Mouse (Mus musculus) hindbrain, embryonic 13.5 days (tissue): ENCODE data around the gene Akap7. TPM values are rescaled to one million over a fixed set of nuclear protein-coding genes. Genes with fewer than 3 reads are reported as not detected.

ENCODE experiments used
- ATAC-seq: fragments of 200-750 bp; cut with Nextera tagmentation; 2 replicates; pipeline ENCODE4 v1.8.0; 2017; ENCODE audit warnings: moderate TSS enrichment; ENCODE audit not compliant: low FRiP score
- H3K27ac ChIP-seq: fragments of 300-500 bp; sonication (generic); 2 replicates; pipeline ENCODE4 v1.5.1; 2015; ENCODE audit warnings: inconsistent platforms, mild to moderate bottlenecking, moderate library complexity
- H3K27me3 ChIP-seq: fragments of 300-500 bp; sonication (generic); 2 replicates; pipeline ENCODE4 v1.6.1; 2015; ENCODE audit warnings: mild to moderate bottlenecking, inconsistent platforms
- H3K36me3 ChIP-seq: fragments of 300-500 bp; sonication (generic); 2 replicates; pipeline ENCODE4 v1.6.1; 2015; ENCODE audit warnings: mild to moderate bottlenecking, inconsistent platforms
- H3K4me1 ChIP-seq: fragments of 300-500 bp; sonication (generic); replicated peaks from 2 replicates; pipeline ENCODE4 v1.6.1; 2015; ENCODE audit warnings: inconsistent platforms
- H3K4me2 ChIP-seq: fragments of 300-500 bp; sonication (generic); 2 replicates; pipeline ENCODE4 v1.6.1; 2015; ENCODE audit warnings: inconsistent platforms, mild to moderate bottlenecking, moderate library complexity
- H3K4me3 ChIP-seq: fragments of 300-500 bp; sonication (generic); 2 replicates; pipeline ENCODE4 v1.5.1; 2015; ENCODE audit warnings: mild to moderate bottlenecking, inconsistent platforms
- H3K9ac ChIP-seq: fragments of 300-500 bp; sonication (generic); 2 replicates; pipeline ENCODE4 v1.6.1; 2015; ENCODE audit warnings: mild to moderate bottlenecking, inconsistent platforms
- H3K9me3 ChIP-seq: fragments of 300-500 bp; sonication (generic); 2 replicates; pipeline ENCODE4 v1.6.1; 2016; ENCODE audit warnings: inconsistent platforms
- WGBS: fragments of 180-500 bp; shearing (Covaris S2); methylation state at CpG from one replicate; pipeline ENCODE4 v1.1.7; 2015; 5-methylcytosine and 5-hydroxymethylcytosine counted together
- polyA plus RNA-seq: library from polyadenylated mRNA; unstranded; fragments of >200 nt; fragmentation: Nextera tagmentation; extraction: Ambion mirVana; gene quantifications from 2 replicates; pipeline ENCODE4 v1.2.1, GENCODE M21; 2015

Akap7 gene
- polyA plus RNA-seq, 1 experiment from 2014 or later, result 28.1 TPM

DNA sequence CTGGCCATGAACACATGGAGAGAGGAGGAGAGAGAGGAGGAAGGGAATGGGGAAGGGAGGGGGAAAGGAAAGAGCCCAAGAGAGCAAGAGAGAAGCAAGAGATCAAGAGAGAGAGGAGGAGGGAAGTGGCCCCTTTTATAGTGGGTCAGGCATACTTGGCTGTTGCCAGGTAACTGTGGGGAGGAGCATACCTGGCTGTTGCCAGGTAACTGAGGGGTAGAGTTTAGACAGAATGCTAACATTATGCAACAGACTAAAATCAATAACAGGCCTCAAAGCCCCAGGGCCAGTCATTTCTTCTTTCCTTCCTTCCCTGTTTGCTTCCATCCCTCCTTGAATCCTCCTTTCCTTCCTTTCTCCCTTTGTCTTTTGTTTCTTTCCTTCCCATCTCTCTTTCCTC is 10.0 kb upstream of the Akap7 start:
- Histone ChIP-seq H3K4me3 (no peak overlapping the region), H3K9me3 (no peaks in the 10 kb centered on the region), H3K27ac (no peak overlapping the region), H3K4me1 (peaks cover 5% of the 10 kb centered on the region; the same call in 1 of the 2 replicates), H3K9ac (no peak overlapping the region), H3K27me3 (no peaks in the 10 kb centered on the region), H3K4me2 (no peak overlapping the region), H3K36me3 (no peaks in the 10 kb centered on the region)
- ATAC-seq, result 0 out of 2 replicates have a peak, but pooled peaks have one; percentile 24

DNA sequence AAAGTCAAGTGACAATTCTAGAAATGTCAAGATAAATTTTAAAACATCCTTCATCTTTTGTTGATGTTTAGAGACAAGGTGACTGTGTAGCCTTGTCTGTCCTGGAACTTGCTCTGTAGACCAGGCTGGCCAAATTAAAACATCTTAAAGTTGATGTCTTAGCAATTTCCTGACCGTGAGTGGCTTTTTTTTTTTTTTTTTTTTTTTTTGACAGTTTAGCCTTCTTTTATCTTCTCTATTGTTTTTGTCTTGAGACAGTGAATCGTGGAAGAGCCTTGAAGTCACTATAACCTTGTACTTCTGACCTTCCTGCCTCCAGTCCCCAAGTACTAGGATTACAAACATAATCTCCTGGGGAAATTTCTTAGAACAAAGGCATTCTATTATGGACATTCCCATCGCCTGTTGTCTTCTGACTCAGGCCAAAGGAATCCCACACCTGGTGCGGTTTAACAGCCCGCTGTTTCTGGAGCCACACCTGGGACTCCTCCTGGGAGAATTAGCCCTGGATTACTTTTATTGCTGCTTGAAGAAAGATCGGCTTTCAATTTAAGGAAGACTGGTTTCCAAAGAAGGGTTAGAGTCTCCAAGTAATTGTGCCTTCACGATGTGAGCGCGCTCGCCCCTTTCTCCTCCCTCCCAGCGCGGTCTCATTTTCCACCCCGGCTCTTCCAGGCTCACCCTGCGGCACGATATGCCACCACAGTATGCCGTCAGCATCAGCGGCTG is 6.3 kb upstream of the Akap7 start:
- Histone ChIP-seq H3K9me3 (no peaks in the 10 kb centered on the region), H3K4me2 (0 out of 2 replicates have a peak overlapping the region, but pooled peaks have one; percentile 25), H3K36me3 (no peaks in the 10 kb centered on the region), H3K4me3 (no peak overlapping the region), H3K4me1 (peaks cover 14% of the 10 kb centered on the region), H3K9ac (no peak overlapping the region), H3K27ac (no peak overlapping the region), H3K27me3 (no peaks in the 10 kb centered on the region)
- ATAC-seq, result no peak
- 19% methylated on average over 17 of the region's 17 CpGs for WGBS

DNA sequence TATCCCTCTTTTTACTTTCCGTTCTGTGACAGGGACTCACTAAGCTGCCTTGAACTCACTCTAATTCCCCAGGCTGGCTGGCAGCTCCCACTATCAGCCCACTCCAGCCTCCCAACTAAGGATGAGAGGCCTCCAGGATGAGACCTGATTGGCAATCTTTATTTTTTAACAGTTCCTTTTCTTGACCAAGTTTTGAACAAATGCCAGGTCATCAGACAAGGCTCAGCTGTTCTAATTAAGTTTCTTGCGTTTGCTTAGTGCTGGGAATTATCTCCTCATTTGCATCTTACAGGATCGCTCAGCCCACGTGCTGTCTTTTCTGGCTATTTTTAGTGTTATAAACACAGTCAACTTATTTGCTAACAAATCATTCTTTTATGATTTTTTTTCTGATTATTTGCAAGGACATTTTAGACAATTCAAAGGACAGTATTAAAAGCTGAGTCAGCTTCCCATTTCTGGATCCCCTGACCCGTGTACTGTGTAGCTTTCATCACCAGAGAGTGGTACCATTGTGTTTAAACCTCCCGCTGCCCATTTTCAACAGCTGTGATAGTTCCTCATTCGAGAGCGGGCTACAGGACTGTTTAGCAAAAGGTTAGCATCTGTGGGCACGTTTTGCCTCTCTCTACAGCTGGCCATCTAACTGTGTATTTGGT is 4.0 kb upstream of the Akap7 start:
- peak overlapping the region; percentile 6; the same call in 1 of the 2 replicates for H3K27ac ChIP-seq
- no peak overlapping the region for H3K4me2 ChIP-seq
- H3K9ac ChIP-seq, result no peak overlapping the region
- H3K9me3 ChIP-seq, result no peaks in the 10 kb centered on the region
- H3K36me3 ChIP-seq, result no peaks in the 10 kb centered on the region
- H3K27me3 ChIP-seq, result no peaks in the 10 kb centered on the region
- H3K4me1 ChIP-seq, result peaks cover 14% of the 10 kb centered on the region
- WGBS, result 25% methylated on average over 9 of the region's 9 CpGs
- ATAC-seq, result peak; percentile 79
- H3K4me3 ChIP-seq, result no peak overlapping the region

DNA sequence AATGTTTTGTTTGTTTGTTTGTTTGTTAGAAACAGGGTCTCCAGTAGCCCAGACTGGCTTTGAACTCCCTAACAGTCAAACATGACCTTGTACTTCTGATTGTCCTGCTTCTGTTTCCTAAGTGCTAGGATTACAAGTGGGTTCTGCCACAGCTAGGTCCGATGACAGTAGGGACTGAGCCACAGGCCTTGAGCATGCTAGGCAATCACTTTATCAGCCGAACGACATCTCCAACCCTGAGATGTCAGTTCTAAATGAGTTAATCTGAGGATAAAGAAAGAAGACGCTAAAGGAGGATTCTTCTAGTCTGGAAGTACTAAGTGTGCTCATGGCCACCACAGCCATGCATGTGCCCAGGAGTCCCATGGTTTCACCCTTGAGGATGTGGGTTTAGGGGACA is 3.1 kb upstream of the Akap7 start:
- H3K9ac ChIP-seq, result no peak overlapping the region
- no peaks in the 10 kb centered on the region for H3K36me3 ChIP-seq
- no peaks in the 10 kb centered on the region for H3K9me3 ChIP-seq
- H3K4me3 ChIP-seq, result no peak overlapping the region
- ATAC-seq, result no peak
- WGBS, result 76% methylated on average over 4 of the region's 4 CpGs
- H3K27me3 ChIP-seq, result no peaks in the 10 kb centered on the region
- peaks cover 14% of the 10 kb centered on the region for H3K4me1 ChIP-seq
- no peak overlapping the region for H3K4me2 ChIP-seq
- no peak overlapping the region for H3K27ac ChIP-seq

DNA sequence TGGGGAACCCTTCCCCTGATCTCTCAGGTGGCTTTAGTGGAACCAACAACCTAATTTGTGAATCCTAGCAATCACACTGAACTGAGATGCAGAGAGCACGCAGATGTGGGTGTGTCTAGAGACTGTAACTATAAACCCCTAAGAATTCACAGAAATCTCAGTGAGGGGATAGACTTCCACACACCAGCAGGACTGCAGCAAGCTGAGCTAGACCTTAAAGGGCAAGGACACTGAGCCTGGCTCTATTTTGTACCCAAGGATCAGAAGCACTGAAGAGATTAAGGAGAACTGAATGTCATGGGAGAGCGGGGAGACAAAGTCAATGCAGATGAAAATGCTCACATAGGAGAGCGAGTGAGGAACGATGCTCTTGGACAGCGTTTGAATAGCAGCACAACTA is 2.3 kb upstream of the Akap7 start:
- H3K9ac ChIP-seq, result no peak overlapping the region
- H3K4me3 ChIP-seq, result no peak overlapping the region
- no peaks in the 10 kb centered on the region for H3K9me3 ChIP-seq
- 83% methylated on average over 5 of the region's 5 CpGs for whole genome bisulfite sequencing
- H3K27ac ChIP-seq, result no peak overlapping the region
- no peak overlapping the region for H3K4me2 ChIP-seq
- ATAC-seq, result no peak
- no peaks in the 10 kb centered on the region for H3K27me3 ChIP-seq
- no peaks in the 10 kb centered on the region for H3K36me3 ChIP-seq
- peaks cover 14% of the 10 kb centered on the region for H3K4me1 ChIP-seq

DNA sequence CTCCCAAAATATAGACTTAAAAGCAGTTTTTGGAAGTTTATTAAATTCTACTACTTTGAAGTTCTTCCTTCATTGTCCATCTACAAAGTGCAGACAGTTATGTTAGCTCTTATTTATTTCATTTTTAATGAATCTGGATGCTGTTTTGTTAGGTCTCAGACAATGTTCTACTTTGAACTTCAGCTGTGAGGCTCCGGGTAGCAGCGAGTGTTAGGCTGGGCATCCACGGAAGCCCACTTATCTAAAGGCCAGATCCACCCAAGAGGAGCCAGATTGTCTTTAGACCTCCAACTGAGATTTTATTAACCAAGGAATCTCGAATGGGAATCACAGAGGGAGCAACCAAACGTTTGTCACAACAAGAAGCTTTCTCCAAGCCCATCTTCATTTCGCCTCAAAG is 2.5 kb downstream of the Akap7 start:
- H3K9me3 ChIP-seq, result no peaks in the 10 kb centered on the region
- no peak overlapping the region for H3K4me3 ChIP-seq
- no peaks in the 10 kb centered on the region for H3K36me3 ChIP-seq
- no peak overlapping the region for H3K27ac ChIP-seq
- H3K9ac ChIP-seq, result no peak overlapping the region
- no peaks in the 10 kb centered on the region for H3K27me3 ChIP-seq
- H3K4me1 ChIP-seq, result no peaks in the 10 kb centered on the region
- no peak overlapping the region for H3K4me2 ChIP-seq
- WGBS, result 66% methylated on average over 6 of the region's 6 CpGs
- no peak for ATAC-seq

DNA sequence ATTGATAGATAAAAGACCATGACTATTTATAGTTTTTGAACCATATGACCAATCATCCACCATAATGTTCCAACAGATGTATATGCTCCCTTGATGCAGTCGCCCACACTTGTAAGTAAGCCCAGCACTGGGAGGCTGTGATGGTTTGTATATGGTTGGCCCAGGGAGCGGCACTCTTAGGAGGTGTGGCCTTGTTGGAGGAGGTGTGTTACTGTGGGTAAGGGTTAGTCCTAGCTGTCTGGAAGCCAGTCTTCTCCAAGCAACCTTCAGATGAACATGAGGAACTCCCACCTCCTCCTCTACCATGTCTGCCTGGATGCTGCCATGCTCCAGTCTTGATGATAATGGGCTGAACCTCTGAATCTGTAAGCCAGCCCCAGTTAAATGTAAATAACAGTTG is 3.1 kb downstream of the Akap7 start:
- Histone ChIP-seq H3K4me1 (no peaks in the 10 kb centered on the region), H3K9me3 (no peaks in the 10 kb centered on the region), H3K36me3 (no peaks in the 10 kb centered on the region), H3K27ac (no peak overlapping the region), H3K4me2 (no peak overlapping the region), H3K27me3 (no peaks in the 10 kb centered on the region), H3K9ac (no peak overlapping the region), H3K4me3 (no peak overlapping the region)
- no peak for ATAC-seq
- 95% methylated on average over 2 of the region's 2 CpGs for WGBS

DNA sequence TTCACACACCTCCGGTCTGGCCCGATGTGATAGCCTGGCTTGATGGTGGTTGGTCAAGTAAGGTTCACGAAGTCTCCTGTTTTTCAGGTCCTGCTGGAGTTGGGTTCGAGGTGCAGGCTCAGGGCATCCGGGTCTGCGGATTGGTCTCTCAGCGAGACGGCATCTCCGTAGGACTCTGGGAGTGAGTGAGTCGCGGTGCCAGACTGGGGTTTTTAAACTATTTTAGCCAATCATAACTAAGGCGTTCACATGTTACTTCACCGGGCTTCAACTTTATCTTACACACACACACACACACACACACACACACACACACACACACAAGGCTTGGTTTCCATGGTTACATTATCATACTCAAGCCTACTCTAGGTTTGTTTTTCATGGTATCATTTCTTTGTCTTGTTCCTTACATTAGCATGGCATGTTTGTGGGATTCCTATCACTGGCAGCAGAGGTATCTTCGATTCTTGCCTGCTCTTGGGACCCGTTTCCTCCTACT is 8.6 kb downstream of the Akap7 start:
- Histone ChIP-seq H3K9ac (no peak overlapping the region), H3K27ac (no peak overlapping the region), H3K36me3 (no peaks in the 10 kb centered on the region), H3K27me3 (no peaks in the 10 kb centered on the region), H3K4me3 (no peak overlapping the region), H3K9me3 (no peaks in the 10 kb centered on the region), H3K4me2 (no peak overlapping the region), H3K4me1 (peaks cover 10% of the 10 kb centered on the region)
- no peak for ATAC-seq
- 94% methylated on average over 15 of the region's 15 CpGs for WGBS

DNA sequence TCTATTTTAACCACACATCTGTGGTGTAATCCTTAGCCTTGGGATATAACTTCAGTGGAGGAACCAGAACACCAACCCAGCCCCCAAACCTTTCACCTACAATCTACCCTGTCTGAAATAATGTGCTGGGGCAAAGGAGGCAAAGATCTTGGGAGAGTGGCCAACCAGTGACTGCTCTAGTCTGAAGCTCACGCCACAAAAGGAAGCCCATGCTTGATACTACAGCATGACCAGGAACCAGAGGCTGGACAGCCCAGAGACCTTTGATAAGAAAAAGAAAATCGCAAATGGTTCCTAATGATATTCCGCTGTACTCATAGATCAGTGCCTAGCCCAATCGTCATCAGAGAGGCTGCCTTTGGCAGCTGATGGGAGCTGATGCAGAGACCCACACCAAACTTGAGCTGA is 9.4 kb downstream of the Akap7 start:
- H3K27ac ChIP-seq, result no peak overlapping the region
- H3K9ac ChIP-seq, result peak overlapping the region; percentile 87
- H3K4me2 ChIP-seq, result peak overlapping the region; percentile 63; the same call in 1 of the 2 replicates
- no peak overlapping the region for H3K4me3 ChIP-seq
- WGBS, result 92% methylated on average over 4 of the region's 4 CpGs
- peaks cover 10% of the 10 kb centered on the region for H3K4me1 ChIP-seq
- H3K9me3 ChIP-seq, result no peaks in the 10 kb centered on the region
- H3K27me3 ChIP-seq, result no peaks in the 10 kb centered on the region
- ATAC-seq, result no peak
- no peaks in the 10 kb centered on the region for H3K36me3 ChIP-seq

DNA sequence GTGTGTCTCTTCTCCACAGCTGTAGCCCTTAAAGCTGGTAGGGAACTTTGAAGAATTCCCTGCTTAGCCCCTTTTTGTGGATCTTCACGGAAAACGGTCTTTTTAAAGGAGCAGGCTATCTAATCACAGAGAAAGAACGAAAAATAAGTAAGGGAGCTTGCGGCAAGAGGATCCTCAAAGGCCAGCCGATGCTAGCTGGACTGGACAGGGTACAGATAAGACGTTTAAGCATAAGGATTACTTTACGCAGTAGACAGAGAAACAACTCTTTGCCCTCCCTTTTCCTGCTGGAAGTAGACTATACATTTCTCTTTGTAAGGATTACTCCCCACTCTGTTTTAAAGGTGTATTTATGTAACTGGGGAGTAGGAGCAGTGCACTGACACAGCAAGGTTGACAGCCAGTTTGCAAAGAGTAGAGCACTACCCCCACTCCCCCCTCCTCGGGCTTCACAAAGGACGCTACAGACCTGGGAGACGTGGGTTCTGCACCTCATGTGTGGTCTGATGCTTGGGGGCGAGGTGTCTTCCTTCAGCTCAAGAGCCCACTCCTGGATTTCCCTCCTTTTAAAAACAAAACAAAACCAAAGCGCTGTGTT is 9.9 kb downstream of the Akap7 start:
- no peaks in the 10 kb centered on the region for H3K36me3 ChIP-seq
- H3K9ac ChIP-seq, result peak overlapping the region; percentile 87
- peaks cover 10% of the 10 kb centered on the region for H3K4me1 ChIP-seq
- peak overlapping the region; percentile 63 for H3K4me2 ChIP-seq
- H3K9me3 ChIP-seq, result no peaks in the 10 kb centered on the region
- peak overlapping the region; percentile 52; the same call in 1 of the 2 replicates for H3K27ac ChIP-seq
- H3K4me3 ChIP-seq, result peak overlapping the region; percentile 68
- no peak for ATAC-seq
- H3K27me3 ChIP-seq, result no peaks in the 10 kb centered on the region
- 51% methylated on average over 12 of the region's 12 CpGs for WGBS

DNA sequence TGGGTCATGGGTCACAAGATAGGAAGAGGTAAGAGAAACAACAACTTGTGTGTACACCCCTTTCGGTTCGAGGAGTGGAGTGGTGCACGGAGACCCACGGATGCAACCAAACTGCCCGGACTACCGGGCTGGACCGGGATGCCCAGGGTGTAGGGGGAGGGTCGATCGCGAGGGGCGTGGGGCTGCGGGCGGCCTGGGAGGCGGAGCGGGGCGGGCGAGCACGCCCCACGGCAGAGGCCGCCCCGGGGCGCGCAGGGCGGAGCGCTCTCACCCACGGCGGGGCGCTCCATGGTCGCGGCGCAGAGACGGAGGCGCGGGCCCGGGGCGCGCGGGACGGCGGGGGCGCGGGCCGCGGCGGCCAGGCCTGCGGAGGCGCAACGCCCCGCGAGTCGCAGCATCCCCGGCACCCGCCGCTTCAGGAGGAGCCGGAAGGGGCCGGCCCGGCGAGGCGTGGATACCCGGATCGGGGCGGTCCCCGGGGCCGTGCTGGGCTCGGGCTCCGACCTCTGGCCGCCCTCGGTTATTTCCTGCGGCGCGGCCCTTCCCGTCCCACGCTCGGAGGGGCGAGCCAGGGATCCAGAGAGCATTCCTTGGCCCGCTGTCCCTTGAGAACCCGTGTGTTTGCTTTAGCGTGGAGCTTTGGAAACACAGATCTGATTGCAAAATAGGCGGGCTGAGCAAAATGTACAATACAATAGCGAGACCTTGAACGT is 10.9 kb downstream of the Akap7 start:
- Histone ChIP-seq H3K27ac (peak overlapping the region; percentile 89), H3K27me3 (no peaks in the 10 kb centered on the region), H3K4me3 (peak overlapping the region; percentile 68), H3K4me2 (peak overlapping the region; percentile 63), H3K36me3 (no peaks in the 10 kb centered on the region), H3K9ac (peak overlapping the region; percentile 87), H3K9me3 (no peaks in the 10 kb centered on the region), H3K4me1 (peaks cover 10% of the 10 kb centered on the region)
- peak; percentile 94 for ATAC-seq
- under 1% methylated on average over 44 of the region's 81 CpGs for WGBS

DNA sequence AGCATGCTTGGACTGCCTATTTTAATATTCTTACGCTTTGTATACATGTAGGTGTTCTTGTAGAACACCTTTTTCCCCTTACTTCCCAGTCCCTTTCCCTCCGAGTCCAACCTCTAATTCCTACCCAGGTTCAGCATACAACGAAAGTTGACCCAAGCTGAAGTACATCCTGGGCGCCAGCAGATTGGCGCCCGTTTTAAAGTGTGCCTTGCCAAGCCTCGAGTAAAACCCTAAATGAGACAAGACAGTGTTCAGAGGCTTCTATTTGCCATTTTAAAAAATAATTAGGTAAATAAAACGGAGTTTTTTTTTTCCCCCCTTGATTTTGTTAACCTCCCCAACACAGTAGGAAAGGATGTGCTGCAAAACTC is 11.4 kb downstream of the Akap7 start:
- Histone ChIP-seq H3K27me3 (no peaks in the 10 kb centered on the region), H3K9ac (peak overlapping the region; percentile 87), H3K4me2 (peak overlapping the region; percentile 63), H3K4me1 (peaks cover 10% of the 10 kb centered on the region), H3K9me3 (no peaks in the 10 kb centered on the region), H3K36me3 (no peaks in the 10 kb centered on the region), H3K27ac (peak overlapping the region; percentile 89), H3K4me3 (peak overlapping the region; percentile 68)
- WGBS, result 51% methylated on average over 8 of the region's 8 CpGs
- peak; percentile 17 for ATAC-seq
